Mouse (Mus musculus) neural tube, embryonic 10.5 days (tissue): Measurements from ENCODE around the gene Lin9.
A peak's percentile ranks its signal among the peaks of the same experiment; 100 is the strongest.
"Not testable (repeated sequence)": the region's sequence is repeated elsewhere in the genome, so short reads cannot be mapped to it uniquely, and the experiment has no call there.

ENCODE experiments used
- DNase-seq: peaks from one replicate; pipeline ENCODE4 v3.0.0-alpha.2; 2017; ENCODE audit warnings: low spot score; ENCODE audit errors: extremely low spot score

Lin9 gene

DNA sequence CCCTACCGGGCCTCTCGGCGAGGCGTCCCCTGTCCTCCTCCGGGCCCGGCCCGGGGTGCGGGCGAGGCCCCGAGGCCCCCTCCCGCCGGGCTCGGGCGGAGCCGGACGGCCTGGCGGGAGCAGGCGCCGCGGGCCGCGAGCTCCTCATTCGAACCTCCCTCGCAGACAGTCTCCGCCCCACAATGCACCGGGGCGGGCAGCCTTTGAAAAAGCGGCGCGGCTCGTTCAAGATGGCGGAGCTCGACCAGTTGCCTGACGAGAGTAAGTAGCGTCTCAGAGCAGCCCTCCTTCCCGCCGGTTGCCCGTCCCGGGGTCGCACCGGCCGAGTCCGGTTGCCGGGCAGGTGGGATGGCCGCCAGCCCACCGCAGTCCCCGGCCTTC, at the start of gene Lin9:
Gene Lin9 (plus strand): TSS at position 14 of the 381 bp plus-strand sequence.
- DNase-seq = peak; percentile 99

DNA sequence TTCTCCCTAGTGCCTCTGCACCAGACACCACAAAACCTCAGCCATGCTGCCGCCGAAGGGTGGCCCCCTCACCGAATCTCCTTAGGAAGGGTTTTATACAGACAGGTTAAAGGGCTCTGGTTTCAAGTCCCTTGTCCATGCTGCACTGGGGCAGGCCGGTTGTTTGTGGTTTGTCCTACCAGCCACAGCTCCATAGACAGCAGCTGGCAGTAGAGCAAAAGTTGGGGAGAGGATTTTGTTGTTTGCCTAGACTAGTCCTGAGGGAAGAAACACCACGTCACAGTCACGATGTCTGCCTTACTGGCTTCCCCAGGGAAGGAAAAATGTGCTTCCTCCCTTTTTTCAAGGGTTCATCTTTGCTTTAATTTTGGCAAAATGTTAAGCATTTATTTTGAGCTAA, 40.4 kb upstream of the Lin9 start:
- no peak for DNase-seq

GRCm38 (mm10) chr1:180601806-180602205, 39.1 kb upstream of the Lin9 start:
- DNase-seq = no peak

DNA sequence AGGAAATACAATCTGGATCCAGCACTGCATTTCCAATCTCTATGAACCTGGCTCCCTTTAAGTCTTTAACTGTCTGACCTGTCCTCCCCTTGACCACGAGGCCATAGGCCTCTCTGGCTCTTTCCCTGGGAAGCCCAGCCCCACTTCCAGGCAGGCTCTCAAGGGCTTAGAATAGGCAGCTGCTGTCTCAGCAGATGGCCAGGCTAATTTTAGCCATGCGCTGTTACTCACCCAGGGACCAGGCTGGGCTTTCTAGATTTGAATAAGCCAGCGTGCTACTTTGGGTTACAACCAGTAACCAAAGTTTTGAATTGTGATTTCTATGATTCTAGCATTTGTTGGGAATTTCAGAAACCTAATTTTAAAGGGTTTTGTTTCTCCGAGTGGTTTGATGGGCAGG, 36.4 kb upstream of the Lin9 start:
- DNase-seq = no peak

- DNase-seq = no peak
Measured at GRCm38 (mm10) chr1:180606106-180606505, 34.8 kb upstream of the Lin9 start.

DNA sequence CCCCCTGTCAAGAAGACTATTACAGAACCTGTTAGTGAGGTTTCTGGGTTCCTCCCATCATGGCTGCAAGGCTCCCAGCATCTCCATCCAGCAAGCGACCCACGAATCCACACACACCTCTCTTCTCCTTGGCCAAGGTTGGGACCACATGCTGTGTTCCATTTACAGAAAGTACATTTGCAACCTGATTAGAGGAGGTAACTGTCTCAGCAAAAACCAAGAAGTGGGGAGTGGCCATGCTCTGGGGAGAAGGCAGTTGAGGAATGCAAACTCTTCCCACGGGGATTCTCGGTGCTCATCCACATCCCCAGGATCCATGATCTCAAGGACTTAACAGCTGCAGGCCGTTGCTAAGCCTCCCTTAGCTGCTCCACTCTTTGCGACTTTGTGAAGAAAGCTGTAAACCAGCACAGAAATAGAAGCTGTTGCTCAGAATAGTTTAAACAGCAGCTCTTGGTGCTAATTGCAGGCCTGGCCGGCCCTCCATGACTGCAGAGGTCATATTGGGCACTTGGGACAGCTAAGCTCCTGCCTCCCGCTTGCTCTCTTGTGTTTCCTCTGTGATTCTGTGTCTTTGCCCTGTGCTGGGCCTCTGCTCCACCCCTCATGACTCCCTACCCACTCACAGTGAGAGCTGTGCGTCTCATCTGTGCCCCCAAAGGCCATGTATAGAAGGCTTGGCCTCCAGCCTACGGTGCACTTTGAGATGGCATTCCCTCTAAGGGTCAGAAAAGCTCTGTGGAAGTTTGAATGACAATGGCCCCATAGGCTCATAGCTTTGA, 34.0 kb upstream of the Lin9 start:
- no peak for DNase-seq

GRCm38 (mm10) chr1:180607578-180607879, 33.4 kb upstream of the Lin9 start:
- DNase-seq = no peak

- DNase-seq = not testable (repeated sequence)
Measured at GRCm38 (mm10) chr1:180611842-180612241, 29.1 kb upstream of the Lin9 start.

DNA sequence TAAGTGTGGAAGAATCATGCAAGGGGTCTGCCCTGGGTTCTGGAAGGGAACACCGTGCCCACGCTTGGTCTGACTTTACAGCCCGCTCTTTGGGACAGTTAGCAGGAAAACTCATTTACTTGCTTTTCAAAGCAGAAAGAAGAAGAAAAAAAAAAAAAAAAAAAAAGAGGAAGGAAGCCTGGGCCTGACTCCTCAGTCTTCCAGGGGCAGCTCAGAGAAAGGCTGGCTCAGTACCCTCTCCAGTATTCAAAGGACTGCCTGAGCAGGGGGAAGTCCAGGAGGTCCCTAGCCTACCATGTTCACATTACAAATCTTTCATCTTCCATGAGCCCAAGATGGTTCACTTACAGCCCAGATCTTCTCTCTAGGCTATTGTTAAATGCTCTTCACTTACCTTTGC, 24.2 kb upstream of the Lin9 start:
- DNase-seq = no peak

DNA sequence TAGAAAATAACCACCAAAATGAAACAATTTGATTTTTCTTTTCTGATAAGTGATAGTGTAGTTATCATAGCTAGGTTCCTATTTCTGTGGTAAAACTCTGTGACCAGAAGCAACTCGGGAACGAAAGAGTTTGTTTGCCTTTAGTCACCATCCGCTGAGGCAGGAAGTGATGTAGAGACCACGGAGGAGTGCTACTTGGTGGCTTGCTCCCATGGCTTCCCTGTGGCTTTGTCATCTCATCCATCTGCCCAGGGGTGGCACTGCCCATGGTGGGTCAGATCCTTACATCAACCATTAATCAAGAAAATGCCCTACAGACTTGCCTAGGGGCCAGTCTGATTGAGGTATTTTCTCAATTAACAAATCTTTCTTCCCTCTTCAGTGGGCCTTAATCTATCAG, 18.6 kb upstream of the Lin9 start:
- no peak for DNase-seq

GRCm38 (mm10) chr1:180623911-180624310, 17.0 kb upstream of the Lin9 start:
- DNase-seq = no peak

DNA sequence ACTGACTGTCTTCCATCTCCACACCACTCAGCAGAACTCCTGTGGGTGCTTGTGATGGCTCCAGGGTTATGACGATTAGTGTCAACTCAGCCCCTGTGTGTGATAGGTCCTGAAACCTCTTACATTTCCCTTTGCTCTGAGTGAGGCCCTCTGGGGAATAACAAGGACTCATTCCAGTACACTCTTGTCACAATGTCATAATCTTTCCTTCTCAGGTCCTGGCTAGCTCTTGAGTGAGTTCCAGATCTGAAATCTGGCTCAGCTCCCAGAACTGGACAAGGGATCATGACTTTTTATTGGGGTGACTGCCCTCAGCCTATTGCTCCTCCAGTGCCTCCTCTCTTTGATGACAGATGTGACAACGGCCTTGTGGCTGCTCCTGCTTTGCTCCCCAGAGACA, 14.8 kb upstream of the Lin9 start:
- DNase-seq = no peak

DNA sequence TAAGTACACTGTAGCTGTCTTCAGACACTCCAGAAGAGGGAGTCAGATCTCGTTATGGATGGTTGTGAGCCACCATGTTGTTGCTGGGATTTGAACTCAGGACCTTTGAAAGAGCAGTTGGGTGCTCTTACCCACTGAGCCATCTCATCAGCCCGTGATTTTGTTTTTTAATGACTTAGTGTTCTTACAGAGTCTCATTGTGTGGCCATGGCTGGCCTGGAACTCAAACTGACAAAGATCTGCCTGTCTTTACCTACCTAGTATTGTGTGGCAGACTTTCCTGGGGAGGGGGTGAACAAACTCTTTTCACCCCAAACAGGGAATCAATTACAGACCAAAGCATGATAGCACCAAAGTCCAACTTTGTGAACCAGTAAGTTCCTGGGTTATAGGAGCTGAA, 3.2 kb upstream of the Lin9 start:
- not testable (repeated sequence) for DNase-seq

- peak; percentile 20 for DNase-seq
Measured at GRCm38 (mm10) chr1:180639416-180640401, 1.2 kb upstream of the Lin9 start.

DNA sequence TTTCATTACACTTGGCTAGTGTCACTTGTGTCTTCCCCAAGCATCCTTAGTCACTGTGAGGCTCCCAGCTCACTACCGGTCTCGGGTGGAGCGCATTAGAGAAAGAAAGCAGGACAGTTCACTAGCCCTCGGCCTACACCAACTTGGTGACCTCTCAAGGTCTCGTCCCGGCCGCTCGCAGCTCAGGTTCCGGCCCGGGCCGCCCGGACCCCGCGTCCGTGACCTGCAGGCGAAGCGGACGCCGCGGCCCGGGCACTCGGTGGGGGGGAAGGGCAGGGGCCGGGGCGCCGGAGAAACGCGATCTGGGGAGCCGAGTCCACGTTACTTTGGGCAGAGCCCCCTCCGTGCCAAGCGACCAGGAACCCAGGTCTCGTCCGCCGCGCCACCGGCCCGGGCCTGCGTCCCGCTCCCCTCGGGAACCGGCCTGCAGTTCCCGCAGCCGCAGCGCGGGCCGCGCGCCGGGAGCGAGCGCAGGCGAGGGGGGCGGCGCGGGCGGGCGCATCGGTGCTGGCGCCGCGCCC, 285 bp upstream of the Lin9 start:
- DNase-seq = peak; percentile 81

DNA sequence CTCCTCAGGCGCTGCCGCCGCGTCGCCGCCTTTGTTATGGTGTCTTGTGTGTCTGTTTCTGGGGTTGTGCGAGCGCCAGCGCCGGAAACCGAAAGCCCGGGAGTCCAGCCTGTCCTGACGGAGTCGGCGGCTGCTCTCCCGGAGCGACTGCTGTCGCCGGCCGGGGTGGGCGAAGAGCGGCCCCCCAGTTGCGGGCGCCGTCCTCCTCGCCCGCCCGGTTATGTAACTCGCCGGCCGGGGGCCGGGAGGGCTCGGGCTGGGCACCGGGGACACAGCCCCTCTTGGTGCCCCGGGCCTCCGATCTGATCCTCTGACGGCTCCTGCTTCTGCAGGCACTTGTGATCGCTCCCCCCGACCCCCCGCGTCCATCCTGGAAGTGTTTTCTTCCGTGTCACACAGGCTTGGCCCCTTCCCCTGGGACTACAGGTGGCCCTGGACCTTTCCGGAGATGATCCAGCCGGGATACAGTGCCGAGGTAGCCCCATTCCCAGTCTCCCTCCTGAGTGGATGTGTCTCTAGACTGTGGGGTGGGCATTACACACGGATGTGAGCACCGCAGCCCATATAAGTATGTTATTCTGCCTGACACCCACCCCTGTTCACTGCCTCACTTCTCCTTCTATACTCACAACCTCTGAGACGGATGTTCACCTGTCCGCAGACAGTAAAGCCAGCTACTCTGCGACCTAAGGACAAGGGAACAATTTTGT, 723 bp downstream of the Lin9 start:
- peak; percentile 75 for DNase-seq

DNA sequence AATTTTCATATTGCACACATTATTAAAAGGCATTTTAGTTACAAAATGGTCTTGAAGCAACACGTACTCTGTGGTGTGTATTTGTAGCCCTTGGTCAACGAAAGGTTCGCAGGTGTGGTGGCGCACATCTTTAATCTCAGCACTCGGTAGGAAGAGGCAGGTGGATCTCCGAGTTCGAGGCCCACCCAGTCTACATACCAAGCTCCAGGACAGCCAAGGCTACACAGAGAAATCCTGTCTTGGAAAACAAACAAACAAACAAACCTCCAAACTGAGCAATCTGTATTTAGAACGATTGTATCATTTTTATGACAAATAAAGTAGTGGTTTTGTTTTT, 1.2 kb downstream of the Lin9 start:
- DNase-seq = no peak

- DNase-seq = no peak
Measured at GRCm38 (mm10) chr1:180691284-180691683, 50.3 kb downstream of the Lin9 start.

GRCm38 (mm10) chr1:180696626-180697352, 55.8 kb downstream of the Lin9 start, which contains the start of gene Mixl1:
Gene Mixl1, minus strand, starts transcription at chr1:180697034.
- DNase-seq = peak; percentile 58

DNA sequence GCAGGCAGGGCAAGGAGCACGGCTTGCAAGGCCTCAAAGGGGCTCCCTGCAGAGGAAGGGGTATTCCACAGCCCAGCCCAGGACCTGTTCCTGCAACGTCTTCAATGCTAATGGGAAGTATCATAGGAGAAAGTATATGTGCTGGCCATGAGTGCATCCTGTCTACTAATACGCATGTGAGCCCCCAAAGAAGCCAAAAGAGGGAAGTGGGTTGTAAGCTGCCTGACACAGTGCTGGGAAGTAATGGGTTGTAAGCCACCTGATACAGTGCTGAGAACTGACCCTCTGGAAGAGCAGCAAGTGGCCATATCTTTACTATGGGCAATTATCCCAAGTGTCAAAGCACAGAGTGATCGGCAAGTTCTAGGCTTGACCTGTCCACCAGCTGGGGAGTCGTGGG, 57.1 kb downstream of the Lin9 start:
- DNase-seq = no peak

- no peak for DNase-seq
Measured at GRCm38 (mm10) chr1:180703400-180703799, 62.5 kb downstream of the Lin9 start.
